Mouse (Mus musculus): ENCODE results near the gene Mia2. TPM values are rescaled to one million over a fixed set of nuclear protein-coding genes. Genes with fewer than 3 reads are reported as not detected.

Mia2 gene
- total RNA-seq, 4 experiments from 2014 or later: 41.9 to 48.6 (median 44.1) TPM

- DNase-seq (ENCODE audit: low spot score in 2 of 2): no peak
Measured at GRCm38 (mm10) chr12:59162797-59163196, 67.2 kb downstream of the Mia2 start.

GRCm38 (mm10) chr12:59164522-59164921, 68.9 kb downstream of the Mia2 start:
- no peak for DNase-seq (ENCODE audit: low spot score in 2 of 2)

GRCm38 (mm10) chr12:59166557-59166956, 71.0 kb downstream of the Mia2 start:
- DNase-seq (ENCODE audit: low spot score in 2 of 2): no peak

- DNase-seq (ENCODE audit: low spot score in 2 of 2): no peak
Measured at GRCm38 (mm10) chr12:59169935-59170334, 74.3 kb downstream of the Mia2 start.

GRCm38 (mm10) chr12:59177814-59178213, 82.2 kb downstream of the Mia2 start:
- DNase-seq (ENCODE audit: low spot score in 2 of 2): peak in 1 of 2 experiments; percentile 24

GRCm38 (mm10) chr12:59188086-59188682, 92.6 kb downstream of the Mia2 start:
- no peak for DNase-seq (ENCODE audit: low spot score in 2 of 2)

- no peak for DNase-seq (ENCODE audit: low spot score in 2 of 2)
Measured at GRCm38 (mm10) chr12:59193637-59194036, 98.0 kb downstream of the Mia2 start.

- DNase-seq (ENCODE audit: low spot score in 2 of 2): no peak
Measured at GRCm38 (mm10) chr12:59194341-59195003, 98.9 kb downstream of the Mia2 start.

- DNase-seq (ENCODE audit: low spot score in 2 of 2): no peak
Measured at GRCm38 (mm10) chr12:59195065-59195464, 99.5 kb downstream of the Mia2 start.

GRCm38 (mm10) chr12:59195941-59196340, 100.3 kb downstream of the Mia2 start:
- DNase-seq (ENCODE audit: low spot score in 2 of 2): no peak

- DNase-seq (ENCODE audit: low spot score in 2 of 2): no peak
Measured at GRCm38 (mm10) chr12:59198750-59199149, 103.2 kb downstream of the Mia2 start.

- DNase-seq (ENCODE audit: low spot score in 2 of 2): no peak
Measured at GRCm38 (mm10) chr12:59199361-59199760, 103.8 kb downstream of the Mia2 start.

GRCm38 (mm10) chr12:59205571-59205970, 110.0 kb downstream of the Mia2 start:
- no peak for DNase-seq (ENCODE audit: low spot score in 2 of 2)

- no peak for DNase-seq (ENCODE audit: low spot score in 2 of 2)
Measured at GRCm38 (mm10) chr12:59206208-59206999, 110.8 kb downstream of the Mia2 start.

GRCm38 (mm10) chr12:59207000-59207390, 111.4 kb downstream of the Mia2 start:
- no peak for DNase-seq (ENCODE audit: low spot score in 2 of 2)

- no peak for DNase-seq (ENCODE audit: low spot score in 2 of 2)
Measured at GRCm38 (mm10) chr12:59207814-59208213, 112.2 kb downstream of the Mia2 start.

GRCm38 (mm10) chr12:59216176-59216575, 120.6 kb downstream of the Mia2 start:
- no peak for DNase-seq (ENCODE audit: low spot score in 2 of 2)

- DNase-seq (ENCODE audit: low spot score in 2 of 2): no peak
Measured at GRCm38 (mm10) chr12:59216676-59217266, 121.2 kb downstream of the Mia2 start.

GRCm38 (mm10) chr12:59217331-59217730, 121.7 kb downstream of the Mia2 start:
- DNase-seq (ENCODE audit: low spot score in 2 of 2): no peak

GRCm38 (mm10) chr12:59218640-59219321, 123.2 kb downstream of the Mia2 start:
- DNase-seq (ENCODE audit: low spot score in 2 of 2): peak; percentile 43 to 44
